ENCODE assay signal across 13 mouse cellular contexts in the genomic region with DNA sequence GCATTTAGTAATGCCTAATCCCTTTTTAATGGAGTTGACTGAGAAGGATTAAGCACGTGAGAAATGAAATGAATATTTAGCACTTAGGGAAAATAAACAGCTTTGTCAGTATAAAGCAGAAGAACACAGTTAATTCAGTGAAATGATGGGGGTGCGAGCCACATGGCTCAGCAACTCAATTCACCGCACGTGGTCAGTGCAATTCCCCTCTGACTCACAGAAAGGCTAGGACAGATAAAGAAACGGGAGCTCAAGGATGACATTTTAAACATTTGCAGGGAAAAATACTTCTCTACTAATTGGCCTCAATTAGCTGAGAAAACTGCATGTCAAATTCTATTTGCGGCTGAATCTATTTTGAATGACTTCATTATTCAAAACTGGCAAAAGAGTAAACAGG.
"Had no signal": no experiment of that assay in that cellular context is flagged by ENCODE, and none has a peak within 500 bp of the region (broad histone marks: within the 10 kb centered on the region; RNA-seq: fewer than 3 reads in every experiment).

No protein-coding gene starts in this region.

- H3K4me1 ChIP-seq: limb, embryonic 12.5 days; liver, embryonic 13.5 days; midbrain, embryonic 15.5 days; neural tube, embryonic 12.5 days; stomach, embryonic 15.5 days had no signal

- H3K9ac ChIP-seq: limb, embryonic 12.5 days; liver, embryonic 13.5 days; midbrain, embryonic 15.5 days; neural tube, embryonic 12.5 days; stomach, embryonic 15.5 days had no signal

- H3K9me3 ChIP-seq: limb, embryonic 12.5 days; liver, embryonic 13.5 days; midbrain, embryonic 15.5 days; neural tube, embryonic 12.5 days; stomach, embryonic 15.5 days had no signal

- DNase-seq: kidney, adult 8-10 months; kidney, postnatal 25 days; liver; liver, embryonic 13.5 days; lung, adult 2 months; lung, postnatal 36 days; right cerebral cortex, postnatal 14 days; thymus, postnatal 36 days had no signal

- H3K4me3 ChIP-seq: limb, embryonic 12.5 days; liver, embryonic 13.5 days; midbrain, embryonic 15.5 days; neural tube, embryonic 12.5 days; stomach, embryonic 15.5 days had no signal

- ATAC-seq: lung, postnatal 0 days; midbrain, embryonic 15.5 days had no signal

- H3K27ac ChIP-seq: limb, embryonic 12.5 days; liver, embryonic 13.5 days; midbrain, embryonic 15.5 days; neural tube, embryonic 12.5 days; stomach, embryonic 15.5 days had no signal

- H3K27me3 ChIP-seq: limb, embryonic 12.5 days; liver, embryonic 13.5 days; midbrain, embryonic 15.5 days; neural tube, embryonic 12.5 days; stomach, embryonic 15.5 days had no signal

- H3K36me3 ChIP-seq: limb, embryonic 12.5 days; liver, embryonic 13.5 days; midbrain, embryonic 15.5 days; neural tube, embryonic 12.5 days; stomach, embryonic 15.5 days had no signal

- H3K4me2 ChIP-seq: limb, embryonic 12.5 days; liver, embryonic 13.5 days; midbrain, embryonic 15.5 days; neural tube, embryonic 12.5 days; stomach, embryonic 15.5 days had no signal
